Mouse (Mus musculus) bone marrow macrophage, adult 2 months (primary cell): ENCODE data around the gene Tmem184b.

ENCODE experiments used
- CTCF ChIP-seq: IDR thresholded peaks from 2 replicates; pipeline ENCODE4 v1.5.1; 2012; ENCODE audit warnings: low read depth, mild to moderate bottlenecking, low read length, moderate library complexity
- POLR2A ChIP-seq: IDR thresholded peaks from 2 replicates; pipeline ENCODE4 v1.6.1; 2012; ENCODE audit warnings: mild to moderate bottlenecking, low read depth, low read length, borderline replicate concordance

- no peak for TF ChIP-seq CTCF
- TF ChIP-seq POLR2A, result no peak
Observed at GRCm38 (mm10) chr15:79440223-79440622, 36.9 kb upstream of the Tmem184b start.
